ENCODE assay signal across 31 mouse cellular contexts in genomic region chr14:49745874-49746273, GRCm38 (mm10). TPM values are rescaled to one million over a fixed set of nuclear protein-coding genes. Genes with fewer than 3 reads are reported as not detected.
DNase-seq lines count a peak whose midpoint lies in the region; ATAC-seq and TF ChIP-seq lines count a peak whose summit lies in the region.
"Had no signal": no experiment of that assay in that cellular context is flagged by ENCODE, and none has a peak within 500 bp of the region (broad histone marks: within the 10 kb centered on the region; RNA-seq: fewer than 3 reads in every experiment).

No protein-coding gene starts in this region.

- H3K27ac ChIP-seq in forebrain, postnatal 0 days (ENCODE audit: low read depth, low read length): no peak overlapping the region
- H3K27ac ChIP-seq in forebrain, embryonic 11.5 days (ENCODE audit: low read depth, low read length): no peak overlapping the region
- H3K27ac ChIP-seq in layer of hippocampus, adult 2 months: peak overlapping the region; percentile 46; the same call in 1 of the 2 replicates
- H3K27ac ChIP-seq in midbrain, postnatal 0 days (ENCODE audit: low read depth, low read length): no peak overlapping the region
- no peak overlapping the region for H3K27ac ChIP-seq in midbrain, embryonic 11.5 days (ENCODE audit: low read depth, low read length)
- H3K27ac ChIP-seq: embryonic facial prominence, embryonic 13.5 days; embryonic facial prominence, embryonic 15.5 days; forebrain, embryonic 10.5 days; forebrain, embryonic 13.5 days; forebrain, embryonic 15.5 days had no signal

- no peak for DNase-seq in forebrain, postnatal 0 days
- no peak for DNase-seq in forebrain, embryonic 11.5 days (ENCODE audit: low spot score)
- peak; percentile 53 for DNase-seq in heart, adult 11 months
- no peak for DNase-seq in heart, adult 8-10 months (ENCODE audit: low spot score)
- DNase-seq in layer of hippocampus, adult 2 months (ENCODE audit: low spot score in 2 of 2): no peak
- DNase-seq in layer of hippocampus, postnatal 36 days: no peak
- DNase-seq in midbrain, postnatal 0 days (ENCODE audit: low spot score): peak; percentile 21
- no peak for DNase-seq in midbrain, embryonic 11.5 days (ENCODE audit: low spot score, missing footprints)
- DNase-seq: adrenal gland, adult 8-10 months; adrenal gland, postnatal 14 days; adrenal gland, postnatal 36 days; B cell, adult 2 months; cerebellum, adult 11 months; cerebellum, adult 18-20 months; cerebellum, adult 8-10 months; cerebellum, adult 9-11 months; cerebellum, postnatal 14 days; cerebellum, postnatal 36 days; embryo, embryonic 11 days had no signal

- no peaks in the 10 kb centered on the region for H3K36me3 ChIP-seq in forebrain, postnatal 0 days (ENCODE audit: insufficient read depth)
- no peaks in the 10 kb centered on the region for H3K36me3 ChIP-seq in forebrain, embryonic 11.5 days (ENCODE audit: control insufficient read depth, insufficient read depth, low read length)
- H3K36me3 ChIP-seq in midbrain, postnatal 0 days (ENCODE audit: insufficient read depth, low read length): peaks cover 3% of the 10 kb centered on the region; the same call in 1 of the 2 replicates
- H3K36me3 ChIP-seq in midbrain, embryonic 11.5 days (ENCODE audit: control insufficient read depth, insufficient read depth, low read length): no peaks in the 10 kb centered on the region
- H3K36me3 ChIP-seq: embryonic facial prominence, embryonic 13.5 days; embryonic facial prominence, embryonic 15.5 days; forebrain, embryonic 15.5 days; G1E had no signal

- no peaks in the 10 kb centered on the region for H3K27me3 ChIP-seq in forebrain, postnatal 0 days (ENCODE audit: insufficient read depth, low read length)
- H3K27me3 ChIP-seq in forebrain, embryonic 11.5 days (ENCODE audit: control insufficient read depth, insufficient read depth, low read length): no peaks in the 10 kb centered on the region
- no peaks in the 10 kb centered on the region for H3K27me3 ChIP-seq in midbrain, postnatal 0 days (ENCODE audit: insufficient read depth, low read length)
- H3K27me3 ChIP-seq in midbrain, embryonic 11.5 days (ENCODE audit: control insufficient read depth, insufficient read depth, low read length): no peaks in the 10 kb centered on the region
- H3K27me3 ChIP-seq: CH12.LX; embryonic facial prominence, embryonic 13.5 days; embryonic facial prominence, embryonic 15.5 days; forebrain, embryonic 13.5 days; forebrain, embryonic 15.5 days had no signal

- TF ChIP-seq CTCF in forebrain, postnatal 0 days (IDR thresholded peaks at IDR 0.05; ENCODE audit: low read depth): no peak
- TF ChIP-seq CTCF in layer of hippocampus, adult 2 months (conservative IDR thresholded peaks at IDR 0.05): no peak
- no peak for TF ChIP-seq CTCF in midbrain, postnatal 0 days (IDR thresholded peaks at IDR 0.05)

- no peak overlapping the region for H3K9ac ChIP-seq in forebrain, postnatal 0 days
- no peak overlapping the region for H3K9ac ChIP-seq in forebrain, embryonic 11.5 days (ENCODE audit: low read length)
- H3K9ac ChIP-seq in midbrain, postnatal 0 days (replicated peaks; ENCODE audit: low read length, poor library complexity, severe bottlenecking): no peak overlapping the region
- H3K9ac ChIP-seq in midbrain, embryonic 11.5 days (ENCODE audit: low read length): no peak overlapping the region
- H3K9ac ChIP-seq: embryonic facial prominence, embryonic 13.5 days; embryonic facial prominence, embryonic 15.5 days; forebrain, embryonic 13.5 days; forebrain, embryonic 15.5 days had no signal

- H3K4me1 ChIP-seq in forebrain, postnatal 0 days (ENCODE audit: insufficient read depth): no peaks in the 10 kb centered on the region
- no peaks in the 10 kb centered on the region for H3K4me1 ChIP-seq in forebrain, embryonic 11.5 days (replicated peaks; ENCODE audit: control insufficient read depth, insufficient read depth, low read length)
- H3K4me1 ChIP-seq in midbrain, postnatal 0 days (ENCODE audit: insufficient read depth, low read length): no peaks in the 10 kb centered on the region
- H3K4me1 ChIP-seq in midbrain, embryonic 11.5 days (ENCODE audit: control insufficient read depth, insufficient read depth, low read length): no peaks in the 10 kb centered on the region
- H3K4me1 ChIP-seq: embryonic facial prominence, embryonic 13.5 days; embryonic facial prominence, embryonic 15.5 days; forebrain, embryonic 10.5 days; forebrain, embryonic 13.5 days; forebrain, embryonic 15.5 days had no signal

- 93% methylated on average over 1 of the region's 1 CpGs for WGBS in forebrain, postnatal 0 days
- WGBS in forebrain, embryonic 11.5 days: 86% methylated on average over 1 of the region's 1 CpGs
- WGBS in midbrain, postnatal 0 days: 76% methylated on average over 1 of the region's 1 CpGs
- 93% methylated on average over 1 of the region's 1 CpGs for WGBS in midbrain, embryonic 11.5 days

- no peaks in the 10 kb centered on the region for H3K9me3 ChIP-seq in forebrain, postnatal 0 days (ENCODE audit: low read length)
- H3K9me3 ChIP-seq in forebrain, embryonic 11.5 days (ENCODE audit: control insufficient read depth, low read length): no peaks in the 10 kb centered on the region
- H3K9me3 ChIP-seq in midbrain, postnatal 0 days (ENCODE audit: low read length): no peaks in the 10 kb centered on the region
- H3K9me3 ChIP-seq in midbrain, embryonic 11.5 days (ENCODE audit: control insufficient read depth, low read length): no peaks in the 10 kb centered on the region
- H3K9me3 ChIP-seq: embryonic facial prominence, embryonic 13.5 days; embryonic facial prominence, embryonic 15.5 days; forebrain, embryonic 10.5 days; forebrain, embryonic 13.5 days; forebrain, embryonic 15.5 days; G1E had no signal

- ATAC-seq in forebrain, postnatal 0 days: 0 out of 2 replicates have a peak, but pooled peaks have one; percentile 18
- no peak for ATAC-seq in forebrain, embryonic 11.5 days (replicated peaks; ENCODE audit: low FRiP score)
- no peak for ATAC-seq in midbrain, postnatal 0 days (ENCODE audit: low FRiP score)
- no peak for ATAC-seq in midbrain, embryonic 11.5 days (ENCODE audit: low FRiP score)
- ATAC-seq: activated CD4-positive, CD25-positive, alpha-beta regulatory T cell, adult 4 months; CD4-positive, CD25-positive, alpha-beta regulatory T cell, adult 4 months; forebrain, embryonic 13.5 days; forebrain, embryonic 15.5 days; Patski had no signal

- H3K4me3 ChIP-seq in forebrain, postnatal 0 days (ENCODE audit: low read depth, low read length): no peak overlapping the region
- no peak overlapping the region for H3K4me3 ChIP-seq in forebrain, embryonic 11.5 days (ENCODE audit: low read depth, low read length)
- no peak overlapping the region for H3K4me3 ChIP-seq in layer of hippocampus, adult 2 months
- no peak overlapping the region for H3K4me3 ChIP-seq in midbrain, postnatal 0 days (ENCODE audit: low read depth, low read length)
- H3K4me3 ChIP-seq in midbrain, embryonic 11.5 days (ENCODE audit: low read depth, low read length): no peak overlapping the region
- H3K4me3 ChIP-seq: embryonic facial prominence, embryonic 13.5 days; embryonic facial prominence, embryonic 15.5 days; erythroblast, embryonic 14.5 days; forebrain, embryonic 10.5 days; forebrain, embryonic 13.5 days; forebrain, embryonic 15.5 days had no signal

- H3K4me2 ChIP-seq in forebrain, postnatal 0 days (ENCODE audit: low read depth): no peak overlapping the region
- H3K4me2 ChIP-seq in forebrain, embryonic 11.5 days (ENCODE audit: low read depth, low read length, severe bottlenecking): no peak overlapping the region
- H3K4me2 ChIP-seq in midbrain, postnatal 0 days (ENCODE audit: low read depth, low read length, poor library complexity, severe bottlenecking): no peak overlapping the region
- no peak overlapping the region for H3K4me2 ChIP-seq in midbrain, embryonic 11.5 days
- H3K4me2 ChIP-seq: embryonic facial prominence, embryonic 13.5 days; embryonic facial prominence, embryonic 15.5 days; forebrain, embryonic 13.5 days; forebrain, embryonic 15.5 days had no signal

RNA-seq across cellular contexts. Expression of gene Armh4, which starts 37.3 kb away (rescaled TPM):
- total RNA-seq in forebrain, postnatal 0 days (2014; rRNA removed): 18.8 and 20.4 TPM in 2 replicates
- 10.3 and 16.1 TPM in 2 replicates for polyA plus RNA-seq in forebrain, postnatal 0 days (2015; fragmentation: Nextera tagmentation; extraction: Ambion mirVana)
- polyA plus RNA-seq in forebrain, embryonic 11.5 days (2014; fragmentation: Nextera tagmentation; extraction: Ambion mirVana): 22.6 and 26.5 TPM in 2 replicates
- 10 to 100 TPM in 2 of 4 experiments, 1 to 10 TPM in 2; 8.2 to 11.9 (median 9.6) TPM for total RNA-seq in heart, adult 8-10 months (2022)
- total RNA-seq in layer of hippocampus, adult 2 months (2021): 10 to 100 TPM; 26.3 to 29.0 TPM
- 10 to 100 TPM; 27.2 to 30.7 TPM for total RNA-seq in layer of hippocampus, postnatal 36 days (2021)
- total RNA-seq in midbrain, postnatal 0 days (2014; rRNA removed): 23.3 and 24.6 TPM in 2 replicates
- 17.9 and 18.1 TPM in 2 replicates for polyA plus RNA-seq in midbrain, postnatal 0 days (2015; fragmentation: Nextera tagmentation; extraction: Ambion mirVana)
- polyA plus RNA-seq in midbrain, embryonic 11.5 days (2014; fragmentation: Nextera tagmentation; extraction: Ambion mirVana): 63.0 and 64.7 TPM in 2 replicates
- total RNA-seq: CH12.LX; common myeloid progenitor, adult 5-6 weeks had no signal
- polyA plus RNA-seq: activated CD4-positive, CD25-positive, alpha-beta regulatory T cell, adult 4 months; CD4-positive, CD25-positive, alpha-beta regulatory T cell, adult 4 months; erythroblast, embryonic 14.5 days; G1E; Patski had no signal

Comparison
In these comparisons a context has a peak if more than half of its experiments do, and no peak if none do; other contexts are left out.
1. DNase-seq: peak in heart, adult 11 months (single experiment) and midbrain, postnatal 0 days (single experiment); none in forebrain, postnatal 0 days (single experiment), forebrain, embryonic 11.5 days (single experiment), heart, adult 8-10 months (single experiment), layer of hippocampus, adult 2 months (0 of 2), layer of hippocampus, postnatal 36 days (0 of 2) and midbrain, embryonic 11.5 days (single experiment).